Mouse (Mus musculus): ENCODE measurements around the gene Dll3. TPM values are rescaled to one million over a fixed set of nuclear protein-coding genes. Genes with fewer than 3 reads are reported as not detected.

Dll3 gene
- polyA plus RNA-seq, 1 experiment: 30.3 TPM

DNA sequence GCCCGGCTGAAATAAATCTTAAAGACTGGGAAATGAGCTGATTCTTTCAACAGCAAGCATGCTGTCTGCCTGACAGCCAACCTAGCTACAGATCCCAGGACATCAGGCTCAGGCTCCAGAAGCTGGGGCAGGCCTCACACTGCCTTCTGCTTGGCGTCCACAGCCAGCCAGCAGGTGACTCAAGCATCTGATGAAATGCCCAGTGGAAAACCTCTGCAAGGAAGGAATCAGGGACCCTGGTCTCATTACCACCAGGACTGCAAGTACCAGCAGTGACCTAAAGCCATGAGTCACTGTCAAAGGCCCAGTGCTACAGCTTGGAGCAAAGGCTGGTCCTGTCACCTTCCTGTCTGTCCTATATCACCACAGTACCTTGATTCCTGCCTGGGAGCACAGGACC is 33.4 kb upstream of the Dll3 start:
- DNase-seq (ENCODE audit: low read depth): no peak
- TF ChIP-seq POLR2A (IDR thresholded peaks at IDR 0.05; ENCODE audit: borderline replicate concordance, extremely low read depth, insufficient read depth, insufficient read length, poor library complexity, severe bottlenecking): no peak
- no peak for TF ChIP-seq CTCF (IDR thresholded peaks at IDR 0.05; ENCODE audit: borderline replicate concordance, extremely low read depth, insufficient read depth, insufficient read length)

DNA sequence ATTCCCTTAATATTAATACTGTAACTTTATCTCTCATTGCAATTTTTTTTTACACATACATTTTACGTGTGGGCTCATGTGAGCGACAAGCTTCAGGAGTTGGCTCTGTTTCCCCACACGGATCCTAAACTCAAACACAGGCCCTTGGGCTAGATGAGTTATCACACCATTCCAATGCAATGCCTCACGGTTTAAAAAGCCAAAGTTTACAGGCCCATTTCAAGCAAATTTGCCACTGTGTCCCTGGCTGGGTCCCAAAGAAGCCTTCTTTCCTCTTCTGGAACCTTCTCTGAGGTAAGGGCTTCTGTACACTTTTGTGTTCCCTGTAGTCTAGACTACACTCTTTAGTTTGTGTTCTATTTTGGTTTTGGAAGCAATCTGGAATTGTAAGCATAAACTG is 32.5 kb upstream of the Dll3 start:
- TF ChIP-seq POLR2A (IDR thresholded peaks at IDR 0.05; ENCODE audit: borderline replicate concordance, extremely low read depth, insufficient read depth, insufficient read length, poor library complexity, severe bottlenecking) (no peak), CTCF (IDR thresholded peaks at IDR 0.05; ENCODE audit: borderline replicate concordance, extremely low read depth, insufficient read depth, insufficient read length) (no peak)
- DNase-seq (ENCODE audit: low read depth): no peak

DNA sequence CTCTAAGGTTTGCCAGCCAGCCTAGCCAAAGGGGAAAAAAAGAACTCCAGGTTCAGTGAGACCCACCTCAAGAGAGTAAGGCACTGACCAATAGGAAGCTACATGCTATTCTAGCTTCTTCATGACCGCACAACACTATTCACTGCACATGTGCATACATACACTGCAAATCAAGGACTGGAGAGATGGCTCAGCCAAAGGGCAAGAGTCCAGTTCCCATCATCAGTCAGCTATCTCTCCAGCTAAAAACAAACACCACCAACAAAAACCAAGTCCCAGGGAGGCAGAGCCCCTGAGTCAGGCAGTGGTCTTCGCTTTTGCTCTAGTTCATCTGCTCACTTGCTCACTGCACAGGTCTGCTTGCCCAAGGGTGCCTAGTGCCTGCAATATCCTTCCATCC is 26.2 kb upstream of the Dll3 start:
- TF ChIP-seq CTCF (IDR thresholded peaks at IDR 0.05; ENCODE audit: borderline replicate concordance, extremely low read depth, insufficient read depth, insufficient read length): no peak
- TF ChIP-seq POLR2A (IDR thresholded peaks at IDR 0.05; ENCODE audit: borderline replicate concordance, extremely low read depth, insufficient read depth, insufficient read length, poor library complexity, severe bottlenecking): no peak
- no peak for DNase-seq (ENCODE audit: low read depth)

DNA sequence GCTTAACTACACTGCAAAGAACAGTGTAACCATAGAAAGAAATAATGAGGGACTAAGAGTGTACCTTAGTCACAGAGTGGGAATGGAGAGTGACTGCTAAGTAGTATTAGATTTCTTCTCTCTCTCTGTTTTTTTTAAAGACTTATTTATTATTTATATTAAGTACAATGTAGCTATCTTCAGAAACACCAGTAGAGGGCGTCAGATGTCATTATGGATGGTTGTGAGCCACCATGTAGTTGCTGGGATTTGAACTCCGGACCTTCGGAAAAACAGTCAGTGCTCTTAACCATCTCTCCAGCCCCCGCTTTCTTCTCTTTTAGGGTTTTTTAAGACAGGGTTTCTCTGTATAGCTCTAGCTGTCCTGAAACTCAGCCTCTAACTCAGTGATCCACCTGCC is 24.4 kb upstream of the Dll3 start:
- no peak for DNase-seq (ENCODE audit: low read depth)
- no peak for TF ChIP-seq POLR2A (IDR thresholded peaks at IDR 0.05; ENCODE audit: borderline replicate concordance, extremely low read depth, insufficient read depth, insufficient read length, poor library complexity, severe bottlenecking)
- TF ChIP-seq CTCF (IDR thresholded peaks at IDR 0.05; ENCODE audit: borderline replicate concordance, extremely low read depth, insufficient read depth, insufficient read length): 0 out of 2 replicates have a peak, but pooled peaks have one; percentile 2

DNA sequence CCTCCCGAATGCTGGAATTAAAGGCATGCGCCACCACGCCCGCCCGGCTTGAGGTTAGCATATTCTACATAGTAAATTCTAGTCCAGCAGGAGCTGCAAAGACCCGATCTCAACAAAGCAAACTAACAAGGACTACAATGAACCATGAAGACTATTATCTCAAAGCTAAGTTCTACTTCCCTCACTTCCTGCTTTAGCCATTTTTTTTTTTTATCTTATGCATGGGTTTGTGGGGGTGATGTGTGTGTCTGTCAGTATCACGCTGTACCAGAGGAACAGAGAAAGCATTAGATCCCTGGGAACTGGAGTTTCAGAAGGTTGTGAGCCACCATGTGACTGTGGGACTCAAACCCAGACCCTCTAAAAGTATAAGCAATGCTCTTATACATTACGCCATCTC is 23.3 kb upstream of the Dll3 start:
- DNase-seq (ENCODE audit: low read depth): no peak
- TF ChIP-seq CTCF (IDR thresholded peaks at IDR 0.05; ENCODE audit: borderline replicate concordance, extremely low read depth, insufficient read depth, insufficient read length): no peak

DNA sequence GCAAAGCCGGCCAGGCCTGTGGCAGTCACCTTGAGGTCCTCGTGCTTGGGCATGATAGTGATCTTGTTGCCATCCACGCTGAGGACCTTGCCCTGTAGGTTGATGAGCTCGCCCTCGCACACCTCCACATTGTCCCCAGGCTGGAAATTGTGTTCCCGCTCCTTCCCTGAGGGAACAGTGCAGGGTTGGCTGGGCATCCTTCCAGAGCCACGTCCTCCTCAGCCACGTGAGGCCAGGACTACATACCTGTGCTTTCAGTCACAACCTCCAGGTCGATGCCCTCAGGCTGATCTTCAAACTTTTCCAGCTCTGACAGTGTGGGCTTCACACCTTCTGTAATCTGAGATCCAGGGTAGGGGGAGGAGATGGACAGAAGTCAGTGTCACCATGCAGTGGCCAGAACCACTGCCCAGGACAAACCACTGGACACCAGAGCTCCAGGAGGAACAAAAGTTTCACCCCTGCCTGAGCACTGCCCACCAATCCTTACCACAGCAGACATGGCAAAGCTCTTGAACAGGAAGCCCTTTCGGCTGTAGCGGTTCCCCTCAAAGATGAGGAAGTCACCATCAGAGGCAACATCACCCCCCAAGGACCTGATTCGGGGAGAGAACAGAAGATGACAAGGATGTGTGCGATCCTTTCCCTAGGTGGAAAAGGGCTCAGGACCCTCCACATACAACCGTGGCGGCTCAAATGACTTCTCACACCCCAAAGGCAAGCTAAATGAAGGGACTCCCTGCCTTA is 20.1 kb upstream of the Dll3 start:
- TF ChIP-seq POLR2A (IDR thresholded peaks at IDR 0.05; ENCODE audit: borderline replicate concordance, extremely low read depth, insufficient read depth, insufficient read length, poor library complexity, severe bottlenecking) (no peak), CTCF (IDR thresholded peaks at IDR 0.05; ENCODE audit: borderline replicate concordance, extremely low read depth, insufficient read depth, insufficient read length) (no peak)
- no peak for DNase-seq (ENCODE audit: low read depth)

DNA sequence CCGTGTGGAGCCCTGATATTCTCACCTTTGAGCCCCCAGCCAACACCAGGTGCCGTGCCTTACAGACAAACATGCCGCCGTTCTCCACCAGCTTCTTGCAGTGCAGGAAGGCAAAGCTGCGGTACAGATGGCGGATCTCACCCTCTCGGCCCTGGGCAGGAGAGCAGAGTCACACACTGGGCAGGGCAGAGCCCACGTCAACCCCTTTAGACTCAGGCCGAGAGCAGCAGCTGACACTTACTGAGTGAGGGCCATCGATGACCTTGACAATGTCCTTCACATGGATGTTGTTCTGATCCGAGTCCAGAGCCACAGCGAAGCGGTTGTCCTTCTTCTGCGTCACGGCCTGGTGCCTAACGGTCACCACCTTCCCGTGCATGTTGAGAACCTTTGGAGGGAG is 16.7 kb upstream of the Dll3 start:
- no peak for DNase-seq (ENCODE audit: low read depth)
- TF ChIP-seq CTCF (IDR thresholded peaks at IDR 0.05; ENCODE audit: borderline replicate concordance, extremely low read depth, insufficient read depth, insufficient read length) (no peak), POLR2A (IDR thresholded peaks at IDR 0.05; ENCODE audit: borderline replicate concordance, extremely low read depth, insufficient read depth, insufficient read length, poor library complexity, severe bottlenecking) (no peak)

DNA sequence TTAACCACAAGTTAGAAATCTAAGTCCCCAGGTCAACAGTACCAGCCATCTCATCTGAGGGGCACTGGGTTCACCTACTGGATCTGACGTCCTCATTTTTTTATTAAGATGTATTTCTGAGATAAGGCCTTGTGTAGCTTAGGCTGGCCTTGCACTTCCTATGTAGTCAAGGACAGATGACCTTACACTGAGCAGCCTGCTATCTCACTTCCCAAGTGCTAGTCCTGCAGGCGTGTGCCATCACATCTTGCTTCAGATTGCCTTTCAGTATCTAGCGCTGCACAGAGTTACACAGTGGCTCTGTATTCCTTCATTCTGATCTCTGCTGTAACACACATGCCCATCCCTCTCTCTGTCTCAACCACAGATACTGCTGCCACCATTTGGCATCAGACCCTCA is 16.0 kb upstream of the Dll3 start:
- DNase-seq (ENCODE audit: low read depth): no peak
- no peak for TF ChIP-seq CTCF (IDR thresholded peaks at IDR 0.05; ENCODE audit: borderline replicate concordance, extremely low read depth, insufficient read depth, insufficient read length)
- no peak for TF ChIP-seq POLR2A (IDR thresholded peaks at IDR 0.05; ENCODE audit: borderline replicate concordance, extremely low read depth, insufficient read depth, insufficient read length, poor library complexity, severe bottlenecking)

DNA sequence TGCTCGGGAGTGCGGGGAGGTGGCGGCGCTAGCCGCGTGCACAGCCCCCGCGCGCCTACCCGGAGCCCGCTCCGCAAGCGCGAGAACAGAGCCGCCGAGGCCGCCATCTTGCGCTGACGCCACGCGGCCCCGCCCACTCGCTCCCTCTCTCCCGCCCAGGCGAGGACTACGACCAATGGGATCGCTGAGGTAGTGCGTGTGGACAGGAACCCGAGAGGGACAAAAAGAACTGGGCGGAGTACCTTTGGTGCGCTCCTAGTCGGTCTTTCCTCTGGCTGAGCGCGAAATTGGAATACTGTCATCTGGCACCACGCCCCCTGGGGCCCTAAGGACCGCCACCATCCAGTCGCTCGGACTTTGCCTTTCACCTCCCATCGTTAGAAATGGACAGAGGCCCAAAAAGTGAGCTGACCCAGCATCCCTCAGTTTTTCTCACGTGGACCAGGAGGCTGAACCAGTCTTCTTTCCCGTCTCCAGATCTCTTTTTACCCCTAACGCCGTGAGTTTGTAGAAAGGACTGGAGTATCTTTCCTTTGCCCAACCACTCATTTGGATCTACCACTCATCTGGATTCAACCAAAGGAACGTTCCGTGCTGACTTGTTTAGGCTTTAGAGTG is 10.0 kb upstream of the Dll3 start, which contains the start of gene Timm50:
TSS of gene Timm50 (minus strand) at position 147 of the 618 bp plus-strand sequence.
- TF ChIP-seq CTCF (IDR thresholded peaks at IDR 0.05; ENCODE audit: borderline replicate concordance, extremely low read depth, insufficient read depth, insufficient read length): no peak
- TF ChIP-seq POLR2A (IDR thresholded peaks at IDR 0.05; ENCODE audit: borderline replicate concordance, extremely low read depth, insufficient read depth, insufficient read length, poor library complexity, severe bottlenecking): peak; percentile 94

DNA sequence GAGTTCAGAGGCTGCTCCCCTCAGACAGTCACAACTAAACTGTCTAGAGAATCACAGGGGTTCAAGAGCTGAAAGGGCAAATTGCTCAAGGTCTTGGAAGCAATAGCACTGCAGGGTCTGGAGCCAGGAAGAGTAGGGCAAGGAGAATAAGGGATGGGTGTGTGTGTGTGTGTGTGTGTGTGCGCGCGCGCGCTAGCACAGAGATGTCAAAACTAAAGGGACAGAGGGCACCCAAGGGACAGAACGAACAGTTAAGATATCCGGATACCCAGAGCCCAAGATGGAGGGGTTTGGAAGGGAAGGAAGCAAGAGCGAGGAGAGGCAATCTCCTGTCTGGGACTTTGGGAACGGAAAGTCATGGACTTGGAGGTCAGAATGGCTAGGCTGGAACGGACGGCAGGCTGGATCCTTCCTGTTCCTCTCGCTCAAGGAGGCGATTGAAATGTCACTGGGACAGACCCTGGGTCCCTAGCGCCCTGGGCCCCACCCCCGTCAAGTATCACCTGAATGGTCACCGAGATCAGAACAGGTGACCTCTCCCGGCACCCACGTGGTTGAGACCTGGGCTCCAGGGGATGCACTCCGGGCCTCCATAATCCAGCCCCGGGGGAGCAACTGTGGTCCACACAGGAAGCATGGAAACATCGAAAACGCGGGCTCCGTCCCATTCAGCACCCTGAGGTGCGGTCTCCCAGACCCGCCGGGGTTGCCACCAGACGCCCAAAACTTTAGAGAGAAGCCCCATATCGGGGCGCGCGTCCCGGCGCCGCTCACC is 9.3 kb upstream of the Dll3 start:
- no peak for DNase-seq (ENCODE audit: low read depth)
- TF ChIP-seq POLR2A (IDR thresholded peaks at IDR 0.05; ENCODE audit: borderline replicate concordance, extremely low read depth, insufficient read depth, insufficient read length, poor library complexity, severe bottlenecking) (no peak), CTCF (IDR thresholded peaks at IDR 0.05; ENCODE audit: borderline replicate concordance, extremely low read depth, insufficient read depth, insufficient read length) (no peak)

More for the DNA sequence above, 10.0 kb upstream of the Dll3 start, which contains the start of gene Timm50:
- peak; percentile 99 for DNase-seq (ENCODE audit: low read depth)

DNA sequence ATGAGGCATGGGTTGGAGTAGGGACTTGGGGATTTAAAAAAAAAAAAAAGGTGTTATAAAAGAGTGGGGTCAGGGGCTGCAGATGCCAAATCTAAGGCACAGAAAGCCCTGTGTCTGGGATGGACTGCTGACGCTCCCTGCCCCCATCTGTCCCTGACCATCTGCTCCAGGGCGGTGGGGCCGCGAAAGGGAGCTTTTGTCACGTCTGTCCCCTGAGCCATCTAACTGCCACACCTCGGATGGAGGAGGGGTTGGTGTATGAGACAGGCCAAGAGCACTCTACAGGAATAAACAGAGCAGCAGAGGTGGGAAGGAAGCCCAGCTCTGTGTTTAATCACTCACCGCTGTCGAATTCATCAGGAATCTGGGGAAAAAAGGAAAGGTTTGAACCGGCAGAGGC is 7.7 kb upstream of the Dll3 start:
- DNase-seq (ENCODE audit: low read depth): peak; percentile 59
- no peak for TF ChIP-seq CTCF (IDR thresholded peaks at IDR 0.05; ENCODE audit: borderline replicate concordance, extremely low read depth, insufficient read depth, insufficient read length)
- TF ChIP-seq POLR2A (IDR thresholded peaks at IDR 0.05; ENCODE audit: borderline replicate concordance, extremely low read depth, insufficient read depth, insufficient read length, poor library complexity, severe bottlenecking): no peak

Data from brain, embryonic 14.5 days (tissue).